12 mouse cellular contexts compared by ENCODE assay signal in genomic region chr7:142560942-142561855, GRCm38 (mm10). TPM values are rescaled to one million over a fixed set of nuclear protein-coding genes. Genes with fewer than 3 reads are reported as not detected.
A peak's percentile ranks its signal among the peaks of the same experiment; 100 is the strongest.
DNase-seq lines count a peak whose midpoint lies in the region; ATAC-seq lines count a peak whose summit lies in the region.
"Had no signal": no experiment of that assay in that cellular context is flagged by ENCODE, and none has a peak within 500 bp of the region (broad histone marks: within the 10 kb centered on the region; RNA-seq: fewer than 3 reads in every experiment).

No protein-coding gene starts in this region.

- DNase-seq in heart, adult 9 months (ENCODE audit: low spot score in 2 of 2) = no peak
- peak; percentile 49 for DNase-seq in embryo, embryonic 11 days
- DNase-seq in embryonic facial prominence, embryonic 11.5 days (ENCODE audit: low spot score) = no peak
- DNase-seq in retina, embryonic 14.5 days (ENCODE audit: low spot score) = no peak
- DNase-seq in thymus, adult 18-20 months = no peak
- no peak for DNase-seq in right cerebral cortex, postnatal 36 days (ENCODE audit: low spot score in 2 of 2)
- DNase-seq: kidney, postnatal 14 days; right cerebral cortex, postnatal 4 days; thymus, adult 2 months had no signal

- H3K9ac ChIP-seq in heart, embryonic 14.5 days (ENCODE audit: low read length) = peak overlapping the region; percentile 49; the same call in 1 of the 2 replicates
- H3K9ac ChIP-seq in embryonic facial prominence, embryonic 11.5 days (replicated peaks; ENCODE audit: low read length) = peak overlapping the region; percentile 48
- H3K9ac ChIP-seq in limb, embryonic 15.5 days = no peak overlapping the region
- H3K9ac ChIP-seq: neural tube, embryonic 13.5 days had no signal

- no peak overlapping the region for H3K4me2 ChIP-seq in heart, embryonic 14.5 days (ENCODE audit: low read length)
- no peak overlapping the region for H3K4me2 ChIP-seq in embryonic facial prominence, embryonic 11.5 days (ENCODE audit: low read depth, low read length)
- H3K4me2 ChIP-seq in limb, embryonic 15.5 days = no peak overlapping the region
- H3K4me2 ChIP-seq: neural tube, embryonic 13.5 days had no signal

- ATAC-seq in heart, embryonic 14.5 days (ENCODE audit: insufficient number of reproducible peaks, insufficient read depth, low FRiP score, low read depth) = peak; percentile 28; the same call in 1 of the 2 replicates
- no peak for ATAC-seq in embryonic facial prominence, embryonic 11.5 days (replicated peaks; ENCODE audit: insufficient number of reproducible peaks, low FRiP score, low TSS enrichment, low read depth)
- no peak for ATAC-seq in limb, embryonic 15.5 days (ENCODE audit: insufficient number of reproducible peaks, low FRiP score, low TSS enrichment, low read depth)

- H3K4me1 ChIP-seq in heart, embryonic 14.5 days (ENCODE audit: control insufficient read depth in 2 of 2, insufficient read depth in 2 of 2, low read length in 2 of 2) = peaks cover 26 to 34% of the 10 kb centered on the region in 2 experiments
- peaks cover 24% of the 10 kb centered on the region for H3K4me1 ChIP-seq in embryonic facial prominence, embryonic 11.5 days (ENCODE audit: control insufficient read depth, insufficient read depth, low read length)
- peaks cover 58% of the 10 kb centered on the region for H3K4me1 ChIP-seq in limb, embryonic 15.5 days

- 23% methylated on average over 18 of the region's 18 CpGs for WGBS in heart, embryonic 14.5 days
- 21% methylated on average over 18 of the region's 18 CpGs for WGBS in embryonic facial prominence, embryonic 11.5 days
- WGBS in limb, embryonic 15.5 days = 38% methylated on average over 18 of the region's 18 CpGs

- peak overlapping the region in 1 of 2 experiments; percentile 16; a peak in 1 of 4 replicates for H3K27ac ChIP-seq in heart, embryonic 14.5 days (replicated peaks in 1 of 2; ENCODE audit: control insufficient read depth in 1 of 2, insufficient read depth in 1 of 2, low read depth in 2 of 2, low read length in 2 of 2)
- peak overlapping the region; percentile 73 for H3K27ac ChIP-seq in embryonic facial prominence, embryonic 11.5 days (replicated peaks; ENCODE audit: low read depth, low read length)
- H3K27ac ChIP-seq in limb, embryonic 15.5 days = peak overlapping the region; percentile 63; the same call in 1 of the 2 replicates
- H3K27ac ChIP-seq: neural tube, embryonic 13.5 days had no signal

- H3K4me3 ChIP-seq in heart, embryonic 14.5 days (ENCODE audit: control insufficient read depth in 1 of 2, insufficient read depth in 1 of 2, low read depth in 1 of 2, low read length in 2 of 2) = no peak overlapping the region
- no peak overlapping the region for H3K4me3 ChIP-seq in embryonic facial prominence, embryonic 11.5 days (ENCODE audit: low read depth, low read length)
- H3K4me3 ChIP-seq in limb, embryonic 15.5 days = no peak overlapping the region
- H3K4me3 ChIP-seq: neural tube, embryonic 13.5 days had no signal

- no peaks in the 10 kb centered on the region for H3K27me3 ChIP-seq in heart, embryonic 14.5 days (ENCODE audit: control insufficient read depth, insufficient read depth, low read length)
- no peaks in the 10 kb centered on the region for H3K27me3 ChIP-seq in embryonic facial prominence, embryonic 11.5 days (ENCODE audit: control insufficient read depth, insufficient read depth, low read length)
- no peaks in the 10 kb centered on the region for H3K27me3 ChIP-seq in limb, embryonic 15.5 days
- H3K27me3 ChIP-seq: neural tube, embryonic 13.5 days had no signal

- no peaks in the 10 kb centered on the region for H3K9me3 ChIP-seq in heart, embryonic 14.5 days (ENCODE audit: control insufficient read depth, low read length)
- H3K9me3 ChIP-seq in embryonic facial prominence, embryonic 11.5 days (replicated peaks; ENCODE audit: control insufficient read depth, low read length) = no peaks in the 10 kb centered on the region
- H3K9me3 ChIP-seq in limb, embryonic 15.5 days = no peaks in the 10 kb centered on the region
- H3K9me3 ChIP-seq: neural tube, embryonic 13.5 days had no signal

- no peaks in the 10 kb centered on the region for H3K36me3 ChIP-seq in heart, embryonic 14.5 days (ENCODE audit: control insufficient read depth, insufficient read depth, low read length)
- no peaks in the 10 kb centered on the region for H3K36me3 ChIP-seq in embryonic facial prominence, embryonic 11.5 days (replicated peaks; ENCODE audit: control insufficient read depth, insufficient read depth, low read depth, low read length)
- no peaks in the 10 kb centered on the region for H3K36me3 ChIP-seq in limb, embryonic 15.5 days
- H3K36me3 ChIP-seq: neural tube, embryonic 13.5 days had no signal

RNA-seq across cellular contexts. Expression of gene Mrpl23, which starts 28.7 kb away (rescaled TPM):
- 23.5 and 23.8 TPM in 2 replicates for polyA plus RNA-seq in heart, embryonic 14.5 days (2014; fragmentation: Nextera tagmentation; extraction: Ambion mirVana)
- polyA plus RNA-seq in embryonic facial prominence, embryonic 11.5 days (2014; fragmentation: Nextera tagmentation; extraction: Ambion mirVana) = 16.4 and 17.2 TPM in 2 replicates
- 28.8 and 30.5 TPM in 2 replicates for polyA plus RNA-seq in limb, embryonic 15.5 days (2015; fragmentation: Nextera tagmentation; extraction: Ambion mirVana)
